Mouse (Mus musculus) cerebellum, postnatal 14 days (tissue): ENCODE data around the gene Adad1.

Source experiments
- DNase-seq, 2 experiments: peaks; one replicate each; pipeline ENCODE4 v3.0.0; 2021; ENCODE audit warnings: mixed read lengths in 2 of 2

Gene Adad1

GRCm38 (mm10) chr3:37063406-37063805, at the start of gene Adad1:
TSS of gene Adad1 (plus strand) at chr3:37063527.
- no peak for DNase-seq

- no peak for DNase-seq
Measured at GRCm38 (mm10) chr3:37037979-37038378, 25.3 kb upstream of the Adad1 start.

GRCm38 (mm10) chr3:37039811-37040210, 23.5 kb upstream of the Adad1 start:
- DNase-seq: peak in 1 of 2 experiments; percentile 12

- no peak for DNase-seq
Measured at GRCm38 (mm10) chr3:37051491-37051890, 11.8 kb upstream of the Adad1 start.

- peak; percentile 50 to 55 for DNase-seq
Measured at GRCm38 (mm10) chr3:37073211-37073610, 9.9 kb downstream of the Adad1 start.

- no peak for DNase-seq
Measured at GRCm38 (mm10) chr3:37084860-37085259, 21.5 kb downstream of the Adad1 start.

- DNase-seq: no peak
Measured at GRCm38 (mm10) chr3:37090721-37091120, 27.4 kb downstream of the Adad1 start.

GRCm38 (mm10) chr3:37125655-37126054, 62.3 kb downstream of the Adad1 start, which contains the start of gene Il2:
TSS of gene Il2 (minus strand) at chr3:37125959.
- DNase-seq: no peak

GRCm38 (mm10) chr3:37126162-37126561, 62.8 kb downstream of the Adad1 start:
- no peak for DNase-seq

GRCm38 (mm10) chr3:37128269-37128668, 64.9 kb downstream of the Adad1 start:
- no peak for DNase-seq

GRCm38 (mm10) chr3:37129063-37129462, 65.7 kb downstream of the Adad1 start:
- DNase-seq: no peak

GRCm38 (mm10) chr3:37137231-37137630, 73.9 kb downstream of the Adad1 start:
- peak; percentile 3 to 21 for DNase-seq

- no peak for DNase-seq
Measured at GRCm38 (mm10) chr3:37139192-37139591, 75.9 kb downstream of the Adad1 start.

- no peak for DNase-seq
Measured at GRCm38 (mm10) chr3:37140168-37140906, 77.0 kb downstream of the Adad1 start.

- DNase-seq: no peak
Measured at GRCm38 (mm10) chr3:37141827-37142226, 78.5 kb downstream of the Adad1 start.

- DNase-seq: no peak
Measured at GRCm38 (mm10) chr3:37144979-37145378, 81.7 kb downstream of the Adad1 start.

- DNase-seq: peak in 1 of 2 experiments; percentile 6
Measured at GRCm38 (mm10) chr3:37146406-37146805, 83.1 kb downstream of the Adad1 start.

GRCm38 (mm10) chr3:37146810-37147209, 83.5 kb downstream of the Adad1 start:
- no peak for DNase-seq

- DNase-seq: no peak
Measured at GRCm38 (mm10) chr3:37152274-37152673, 88.9 kb downstream of the Adad1 start.

GRCm38 (mm10) chr3:37153004-37153403, 89.7 kb downstream of the Adad1 start:
- no peak for DNase-seq

GRCm38 (mm10) chr3:37154396-37154795, 91.1 kb downstream of the Adad1 start:
- DNase-seq: no peak

- DNase-seq: no peak
Measured at GRCm38 (mm10) chr3:37157082-37157481, 93.8 kb downstream of the Adad1 start.

GRCm38 (mm10) chr3:37158246-37158645, 94.9 kb downstream of the Adad1 start:
- DNase-seq: no peak

- DNase-seq: no peak
Measured at GRCm38 (mm10) chr3:37161096-37161495, 97.8 kb downstream of the Adad1 start.

- DNase-seq: no peak
Measured at GRCm38 (mm10) chr3:37169283-37169682, 106.0 kb downstream of the Adad1 start.
